Mouse (Mus musculus) liver, embryonic 15.5 days (tissue): ENCODE results near the gene Prr3. TPM values are rescaled to one million over a fixed set of nuclear protein-coding genes. Genes with fewer than 3 reads are reported as not detected.
A peak's percentile ranks its signal among the peaks of the same experiment; 100 is the strongest.
"Not testable (repeated sequence)": the region's sequence is repeated elsewhere in the genome, so short reads cannot be mapped to it uniquely, and the experiment has no call there.

Source experiments
- ATAC-seq: fragments of 200-750 bp; cut with Nextera tagmentation; 2 replicates; pipeline ENCODE4 v1.8.0; 2017; ENCODE audit warnings: moderate number of reproducible peaks, mild to moderate bottlenecking, moderate library complexity; ENCODE audit not compliant: insufficient read depth
- H3K27ac ChIP-seq: fragments of 300-500 bp; sonication (generic); replicated peaks from 2 replicates; pipeline ENCODE4 v1.5.1; 2015; ENCODE audit warnings: mild to moderate bottlenecking, inconsistent platforms
- H3K27me3 ChIP-seq: fragments of 300-500 bp; sonication (generic); 2 replicates; pipeline ENCODE4 v1.6.1; 2015; ENCODE audit warnings: mild to moderate bottlenecking, inconsistent platforms
- H3K36me3 ChIP-seq: fragments of 300-500 bp; sonication (generic); replicated peaks from 2 replicates; pipeline ENCODE4 v1.6.1; 2015; ENCODE audit warnings: moderate library complexity, mild to moderate bottlenecking, inconsistent platforms
- H3K4me1 ChIP-seq: fragments of 300-500 bp; sonication (generic); replicated peaks from 2 replicates; pipeline ENCODE4 v1.6.1; 2015; ENCODE audit warnings: inconsistent platforms
- H3K4me2 ChIP-seq: fragments of 300-500 bp; sonication (generic); 2 replicates; pipeline ENCODE4 v1.6.1; 2015; ENCODE audit warnings: moderate library complexity, mild to moderate bottlenecking, inconsistent platforms
- H3K4me3 ChIP-seq: fragments of 300-500 bp; sonication (generic); replicated peaks from 2 replicates; pipeline ENCODE4 v1.5.1; 2015; ENCODE audit warnings: mild to moderate bottlenecking, inconsistent platforms
- H3K9ac ChIP-seq: fragments of 300-500 bp; sonication (generic); 2 replicates; pipeline ENCODE4 v1.6.1; 2015; ENCODE audit warnings: moderate library complexity, mild to moderate bottlenecking, inconsistent platforms
- H3K9me3 ChIP-seq: fragments of 300-500 bp; sonication (generic); replicated peaks from 2 replicates; pipeline ENCODE4 v1.6.1; 2016; ENCODE audit warnings: inconsistent platforms
- WGBS: fragments of 180-500 bp; shearing (Covaris S2); methylation state at CpG from one replicate; pipeline ENCODE4 v1.1.7; 2015; ENCODE audit warnings: mixed read lengths; ENCODE audit not compliant: insufficient replicate concordance; 5-methylcytosine and 5-hydroxymethylcytosine counted together
- microRNA counts: library from miRNA; unstranded; fragments of <30 nt; microRNA quantifications from one replicate; lab custom pipeline; 2016
- microRNA-seq: library from miRNA; unstranded; fragments of <30 nt; microRNA quantifications from one replicate; pipeline ENCODE4, GENCODE M21; 2016
- polyA plus RNA-seq: library from polyadenylated mRNA; unstranded; fragments of >200 nt; fragmentation: Nextera tagmentation; extraction: Ambion mirVana; gene quantifications from 2 replicates; pipeline ENCODE4 v1.2.1, GENCODE M21; 2015

Gene Prr3
- polyA plus RNA-seq, 1 experiment from 2014 or later, result 5.5 TPM

- Histone ChIP-seq H3K27ac (no peak overlapping the region), H3K4me2 (no peak overlapping the region), H3K9ac (no peak overlapping the region), H3K36me3 (0 out of 2 replicates have a peak, but pooled peaks cover under 1% of the 10 kb centered on the region), H3K27me3 (no peaks in the 10 kb centered on the region), H3K9me3 (no peaks in the 10 kb centered on the region), H3K4me3 (no peak overlapping the region), H3K4me1 (no peaks in the 10 kb centered on the region)
- WGBS, result 21% methylated on average over 2 of the region's 2 CpGs
- peak; percentile 49; the same call in 1 of the 2 replicates for ATAC-seq
Observed at GRCm38 (mm10) chr17:35937700-35938348, 42.2 kb downstream of the Prr3 start.

GRCm38 (mm10) chr17:35935763-35936162, 44.3 kb downstream of the Prr3 start:
- not testable (repeated sequence) for H3K27ac ChIP-seq, H3K4me1 ChIP-seq, H3K4me3 ChIP-seq, H3K4me2 ChIP-seq, H3K9me3 ChIP-seq, H3K9ac ChIP-seq, H3K27me3 ChIP-seq, ATAC-seq
- 84% methylated on average over 14 of the region's 14 CpGs for WGBS
- peaks cover 12% of the 10 kb centered on the region for H3K36me3 ChIP-seq

- 80% methylated on average over 4 of the region's 4 CpGs for WGBS
- H3K4me1 ChIP-seq, result peaks cover 13% of the 10 kb centered on the region
- no peaks in the 10 kb centered on the region for H3K27me3 ChIP-seq
- no peak overlapping the region for H3K4me3 ChIP-seq
- no peak overlapping the region for H3K9ac ChIP-seq
- no peak for ATAC-seq
- no peak overlapping the region for H3K27ac ChIP-seq
- peaks cover 43% of the 10 kb centered on the region for H3K36me3 ChIP-seq
- no peak overlapping the region for H3K4me2 ChIP-seq
- no peaks in the 10 kb centered on the region for H3K9me3 ChIP-seq
Observed at GRCm38 (mm10) chr17:35932608-35933007, 47.4 kb downstream of the Prr3 start.

- H3K27me3 ChIP-seq, result no peaks in the 10 kb centered on the region
- H3K4me2 ChIP-seq, result no peak overlapping the region
- H3K4me1 ChIP-seq, result peaks cover 31% of the 10 kb centered on the region
- H3K4me3 ChIP-seq, result no peak overlapping the region
- no peak for ATAC-seq
- no peak overlapping the region for H3K27ac ChIP-seq
- 93% methylated on average over 12 of the region's 12 CpGs for WGBS
- peaks cover 62% of the 10 kb centered on the region for H3K36me3 ChIP-seq
- no peaks in the 10 kb centered on the region for H3K9me3 ChIP-seq
- no peak overlapping the region for H3K9ac ChIP-seq
Observed at GRCm38 (mm10) chr17:35930627-35931026, 49.4 kb downstream of the Prr3 start.

- no peak for ATAC-seq
- H3K36me3 ChIP-seq, result peaks cover 73% of the 10 kb centered on the region
- H3K9me3 ChIP-seq, result no peaks in the 10 kb centered on the region
- H3K9ac ChIP-seq, result no peak overlapping the region
- H3K4me2 ChIP-seq, result no peak overlapping the region
- no peak overlapping the region for H3K4me3 ChIP-seq
- WGBS, result 90% methylated on average over 2 of the region's 2 CpGs
- peaks cover 42% of the 10 kb centered on the region for H3K4me1 ChIP-seq
- H3K27me3 ChIP-seq, result no peaks in the 10 kb centered on the region
- no peak overlapping the region for H3K27ac ChIP-seq
Observed at GRCm38 (mm10) chr17:35929534-35929933, 50.5 kb downstream of the Prr3 start.

GRCm38 (mm10) chr17:35927471-35927870, 52.6 kb downstream of the Prr3 start:
- Histone ChIP-seq H3K9me3 (no peaks in the 10 kb centered on the region), H3K4me2 (0 out of 2 replicates have a peak overlapping the region, but pooled peaks have one; percentile 40), H3K36me3 (peaks cover 90% of the 10 kb centered on the region), H3K27me3 (no peaks in the 10 kb centered on the region), H3K9ac (no peak overlapping the region), H3K4me3 (no peak overlapping the region), H3K27ac (peak overlapping the region; percentile 77), H3K4me1 (peaks cover 62% of the 10 kb centered on the region)
- WGBS, result 14% methylated on average over 1 of the region's 1 CpGs
- peak; percentile 84 for ATAC-seq

GRCm38 (mm10) chr17:35923281-35923680, 56.8 kb downstream of the Prr3 start:
- peaks cover 78% of the 10 kb centered on the region for H3K36me3 ChIP-seq
- peak overlapping the region; percentile 19; the same call in 1 of the 2 replicates for H3K27ac ChIP-seq
- no peak overlapping the region for H3K4me2 ChIP-seq
- WGBS, result 83% methylated on average over 4 of the region's 4 CpGs
- H3K9me3 ChIP-seq, result no peaks in the 10 kb centered on the region
- ATAC-seq, result no peak
- no peak overlapping the region for H3K9ac ChIP-seq
- H3K4me3 ChIP-seq, result no peak overlapping the region
- H3K4me1 ChIP-seq, result peaks cover 91% of the 10 kb centered on the region
- no peaks in the 10 kb centered on the region for H3K27me3 ChIP-seq

GRCm38 (mm10) chr17:35922566-35922965, 57.5 kb downstream of the Prr3 start:
- H3K9ac ChIP-seq, result no peak overlapping the region
- H3K4me1 ChIP-seq, result peaks cover 84% of the 10 kb centered on the region
- ATAC-seq, result no peak
- H3K4me2 ChIP-seq, result no peak overlapping the region
- peaks cover 74% of the 10 kb centered on the region for H3K36me3 ChIP-seq
- WGBS, result 80% methylated on average over 3 of the region's 3 CpGs
- no peak overlapping the region for H3K4me3 ChIP-seq
- peak overlapping the region; percentile 19 for H3K27ac ChIP-seq
- no peaks in the 10 kb centered on the region for H3K27me3 ChIP-seq
- no peaks in the 10 kb centered on the region for H3K9me3 ChIP-seq

MicroRNA genes within 50 kb of the gene (microRNA counts, 519-probe panel; counts per million panel counts)
- microRNA mmu-miR-877 (lab: Ali Mortazavi, UCI), result 1,836 counts per million, percentile 17 among the panel's probes with 10 or more counts

Small RNA genes lying within 50 kb of the gene (microRNA-seq; reads per million reads assigned to microRNA genes)
- 60.9 reads per million, percentile 48 among the genes with 10 or more reads in this experiment for gene Mir877

Other genes starting within 250 kb of the Prr3 start
- gene Ier3, start 158.6 kb downstream of the Prr3 start, polyA plus RNA-seq, result 22.9 and 23.7 TPM in 2 replicates
- gene Flot1, start 157.0 kb downstream of the Prr3 start, polyA plus RNA-seq, result 33.7 and 42.4 TPM in 2 replicates
- gene Tubb5, start 141.9 kb downstream of the Prr3 start, polyA plus RNA-seq, result 379 and 391 TPM in 2 replicates
- gene Mdc1, start 138.7 kb downstream of the Prr3 start, polyA plus RNA-seq, result 8.5 and 9.1 TPM in 2 replicates
- gene Nrm, start 118.9 kb downstream of the Prr3 start, polyA plus RNA-seq, result 22.0 and 22.5 TPM in 2 replicates
- 12.4 and 12.8 TPM in 2 replicates for gene Ppp1r18, start 114.6 kb downstream of the Prr3 start, polyA plus RNA-seq
- gene Dhx16, start 100.4 kb downstream of the Prr3 start, polyA plus RNA-seq, result 31.1 and 37.0 TPM in 2 replicates
- 8.5 and 9.7 TPM in 2 replicates for gene 2310061I04Rik, start 82.8 kb downstream of the Prr3 start, polyA plus RNA-seq
- gene Atat1, start 70.2 kb downstream of the Prr3 start, polyA plus RNA-seq, result 7.3 and 8.0 TPM in 2 replicates
- 68.7 and 71.1 TPM in 2 replicates for gene Mrps18b, start 63.8 kb downstream of the Prr3 start, polyA plus RNA-seq
- 20.9 and 22.3 TPM in 2 replicates for gene Ppp1r10, start 63.8 kb downstream of the Prr3 start, polyA plus RNA-seq
- 37.4 and 47.0 TPM in 2 replicates for gene Abcf1, start 10.5 kb downstream of the Prr3 start, polyA plus RNA-seq
- gene Gnl1, start 385 bp downstream of the Prr3 start, polyA plus RNA-seq, result 9.3 and 10.8 TPM in 2 replicates
- gene H2-T24, start 40.3 kb upstream of the Prr3 start, polyA plus RNA-seq, result 8.2 and 9.2 TPM in 2 replicates
- 52.8 and 65.8 TPM in 2 replicates for gene H2-T23, start 52.6 kb upstream of the Prr3 start, polyA plus RNA-seq
- gene H2-T22, start 62.5 kb upstream of the Prr3 start, polyA plus RNA-seq, result 11.9 and 13.2 TPM in 2 replicates
- not detected in 2 replicates for gene Gm6034, start 62.7 kb upstream of the Prr3 start, polyA plus RNA-seq
- not detected in 2 replicates for gene Gm11127, start 78.1 kb upstream of the Prr3 start, polyA plus RNA-seq
- not detected in 2 replicates for gene Gm19684, start 141.4 kb upstream of the Prr3 start, polyA plus RNA-seq
- not detected in 2 replicates for gene Gm7030, start 149.2 kb upstream of the Prr3 start, polyA plus RNA-seq
- not detected in 2 replicates for gene Gm8909, start 188.3 kb upstream of the Prr3 start, polyA plus RNA-seq
- not detected in 2 replicates for gene H2-T3, start 210.1 kb upstream of the Prr3 start, polyA plus RNA-seq